Mouse (Mus musculus): ENCODE measurements around the gene Cyp2c23. TPM values are rescaled to one million over a fixed set of nuclear protein-coding genes. Genes with fewer than 3 reads are reported as not detected.

Cyp2c23 gene
- polyA plus RNA-seq, 1 experiment: 0.05 TPM

DNA sequence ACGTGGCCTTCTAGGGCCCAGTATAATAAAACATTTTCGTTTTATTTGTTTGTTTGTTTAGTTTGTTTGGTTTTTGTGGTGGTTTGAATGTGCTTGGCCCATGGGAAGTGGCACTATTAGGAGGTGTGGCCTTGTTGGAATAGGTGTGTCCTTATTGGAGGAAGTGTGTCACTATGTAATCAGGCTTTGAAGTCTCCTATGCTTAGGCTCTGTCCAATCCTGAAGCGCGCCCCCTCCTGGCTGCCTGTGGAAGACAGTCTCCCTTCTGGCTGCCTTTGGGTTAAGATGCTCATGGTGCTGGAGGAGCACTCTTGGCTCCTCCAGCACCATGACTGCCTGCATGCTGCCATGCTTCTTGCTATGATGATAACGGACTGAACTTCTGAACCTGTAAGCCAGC, 5.9 kb downstream of the Cyp2c23 start:
- peak; percentile 7 for DNase-seq (ENCODE audit: low read depth)

DNA sequence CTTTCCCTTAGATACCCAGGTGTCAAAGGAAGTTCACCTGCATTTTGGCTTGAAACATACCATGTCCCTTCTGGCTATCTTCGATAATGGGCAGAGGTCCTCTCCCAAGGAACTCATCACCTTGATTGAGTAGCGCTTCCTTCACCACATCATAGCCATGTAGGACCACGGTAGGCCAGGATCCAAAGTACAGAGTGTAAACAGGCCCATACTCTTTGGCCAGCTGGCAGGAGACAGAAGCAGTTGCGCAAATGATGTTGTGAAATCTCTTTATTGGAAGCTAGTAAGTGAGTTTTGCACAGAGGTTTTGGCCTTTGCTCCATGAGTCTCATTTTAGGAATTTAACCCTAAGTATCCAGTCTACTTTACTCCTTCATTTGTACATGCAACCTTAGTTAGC, 7.5 kb downstream of the Cyp2c23 start:
- TF ChIP-seq CTCF (IDR thresholded peaks at IDR 0.05; ENCODE audit: borderline replicate concordance, extremely low read depth, insufficient read depth, insufficient read length): no peak
- TF ChIP-seq POLR2A (IDR thresholded peaks at IDR 0.05; ENCODE audit: borderline replicate concordance, extremely low read depth, insufficient read depth, insufficient read length, poor library complexity, severe bottlenecking): no peak
- DNase-seq (ENCODE audit: low read depth): no peak

More for the DNA sequence above, 5.9 kb downstream of the Cyp2c23 start:
- TF ChIP-seq CTCF (IDR thresholded peaks at IDR 0.05; ENCODE audit: borderline replicate concordance, extremely low read depth, insufficient read depth, insufficient read length) (peak; percentile 14; the same call in 1 of the 2 replicates), POLR2A (IDR thresholded peaks at IDR 0.05; ENCODE audit: borderline replicate concordance, extremely low read depth, insufficient read depth, insufficient read length, poor library complexity, severe bottlenecking) (no peak)

DNA sequence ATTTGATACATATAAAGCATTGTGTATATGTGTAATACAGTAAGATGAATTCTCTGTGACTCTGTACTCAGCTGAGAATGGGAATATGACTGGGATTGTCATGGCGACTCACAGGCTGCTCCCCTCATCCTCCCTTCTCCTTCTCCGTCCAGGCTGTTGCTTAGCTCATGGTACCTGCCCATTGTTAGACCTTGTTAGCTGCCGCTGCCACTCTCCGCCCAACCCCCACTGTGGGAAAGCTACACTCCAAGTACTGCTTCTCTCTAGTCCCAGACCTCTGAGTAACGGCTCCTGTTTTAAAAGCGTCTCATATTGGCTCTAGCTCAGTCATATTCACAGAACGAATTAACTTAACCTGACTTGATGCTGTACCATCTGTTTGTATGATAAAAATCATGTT, 9.3 kb downstream of the Cyp2c23 start:
- DNase-seq (ENCODE audit: low read depth): no peak
- TF ChIP-seq POLR2A (IDR thresholded peaks at IDR 0.05; ENCODE audit: borderline replicate concordance, extremely low read depth, insufficient read depth, insufficient read length, poor library complexity, severe bottlenecking) (no peak), CTCF (IDR thresholded peaks at IDR 0.05; ENCODE audit: borderline replicate concordance, extremely low read depth, insufficient read depth, insufficient read length) (no peak)

DNA sequence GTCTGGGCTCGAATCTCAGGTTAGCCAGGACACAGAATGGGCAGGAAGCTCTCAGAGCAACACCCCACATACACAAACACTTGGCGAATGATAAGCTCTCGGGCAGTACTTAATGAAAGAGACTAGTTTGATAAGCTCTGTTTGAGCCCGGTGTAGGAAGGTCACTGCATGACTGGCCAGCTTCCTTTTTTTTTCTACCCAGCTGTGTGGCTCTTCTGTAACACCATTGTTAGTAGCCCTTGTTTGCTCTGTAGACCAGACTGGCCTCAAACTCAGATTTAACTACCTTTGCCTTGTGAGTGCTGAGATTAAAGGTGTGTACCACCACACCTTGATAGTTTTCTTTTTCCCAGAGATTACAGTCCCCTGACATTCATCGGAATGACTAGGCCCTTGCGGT, 15.1 kb downstream of the Cyp2c23 start:
- no peak for TF ChIP-seq CTCF (IDR thresholded peaks at IDR 0.05; ENCODE audit: borderline replicate concordance, extremely low read depth, insufficient read depth, insufficient read length)
- TF ChIP-seq POLR2A (IDR thresholded peaks at IDR 0.05; ENCODE audit: borderline replicate concordance, extremely low read depth, insufficient read depth, insufficient read length, poor library complexity, severe bottlenecking): no peak
- no peak for DNase-seq (ENCODE audit: low read depth)

DNA sequence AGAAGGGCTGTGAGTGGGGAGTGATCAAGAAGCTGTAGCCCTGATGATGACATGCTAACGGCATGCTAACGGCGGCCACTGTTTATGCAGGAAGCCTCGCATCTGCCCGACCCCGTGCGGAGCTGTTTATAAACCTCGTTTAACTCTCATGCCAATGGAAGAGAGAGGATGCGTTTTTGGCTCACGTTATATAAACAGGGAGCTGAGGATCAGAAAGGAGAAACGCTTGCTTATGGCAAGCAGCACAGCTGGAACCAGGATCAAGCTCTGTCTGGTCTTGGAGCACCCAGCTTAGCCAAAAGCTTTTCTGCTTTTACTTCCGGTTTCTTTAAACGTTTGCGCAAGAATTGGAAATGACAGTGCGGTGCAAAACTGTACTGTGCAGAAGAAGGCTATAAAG, 20.2 kb downstream of the Cyp2c23 start:
- TF ChIP-seq CTCF (IDR thresholded peaks at IDR 0.05; ENCODE audit: borderline replicate concordance, extremely low read depth, insufficient read depth, insufficient read length) (no peak), POLR2A (IDR thresholded peaks at IDR 0.05; ENCODE audit: borderline replicate concordance, extremely low read depth, insufficient read depth, insufficient read length, poor library complexity, severe bottlenecking) (no peak)

DNA sequence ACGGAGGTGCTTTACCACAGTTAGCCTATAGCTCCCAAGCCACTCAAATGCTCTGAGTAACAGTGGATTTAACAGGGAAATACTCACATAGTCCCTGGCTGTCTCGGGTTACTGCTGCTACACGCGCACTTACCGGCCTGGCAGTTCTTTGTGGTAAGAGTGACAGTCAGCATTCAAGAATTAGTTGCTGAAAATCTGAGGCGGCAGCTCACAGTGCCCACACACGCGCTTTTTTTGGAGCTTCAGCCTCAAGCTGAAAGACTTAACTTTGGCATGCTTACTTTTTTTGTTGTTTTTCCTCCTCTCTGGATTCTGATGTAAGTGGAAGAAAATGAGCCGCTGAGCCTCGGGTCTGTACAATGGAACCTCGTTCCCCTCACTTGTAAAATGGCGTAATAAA, 21.8 kb downstream of the Cyp2c23 start:
- TF ChIP-seq CTCF (IDR thresholded peaks at IDR 0.05; ENCODE audit: borderline replicate concordance, extremely low read depth, insufficient read depth, insufficient read length): no peak
- no peak for TF ChIP-seq POLR2A (IDR thresholded peaks at IDR 0.05; ENCODE audit: borderline replicate concordance, extremely low read depth, insufficient read depth, insufficient read length, poor library complexity, severe bottlenecking)
- DNase-seq (ENCODE audit: low read depth): peak; percentile 44

More for the DNA sequence above, 20.2 kb downstream of the Cyp2c23 start:
- peak; percentile 22 for DNase-seq (ENCODE audit: low read depth)

DNA sequence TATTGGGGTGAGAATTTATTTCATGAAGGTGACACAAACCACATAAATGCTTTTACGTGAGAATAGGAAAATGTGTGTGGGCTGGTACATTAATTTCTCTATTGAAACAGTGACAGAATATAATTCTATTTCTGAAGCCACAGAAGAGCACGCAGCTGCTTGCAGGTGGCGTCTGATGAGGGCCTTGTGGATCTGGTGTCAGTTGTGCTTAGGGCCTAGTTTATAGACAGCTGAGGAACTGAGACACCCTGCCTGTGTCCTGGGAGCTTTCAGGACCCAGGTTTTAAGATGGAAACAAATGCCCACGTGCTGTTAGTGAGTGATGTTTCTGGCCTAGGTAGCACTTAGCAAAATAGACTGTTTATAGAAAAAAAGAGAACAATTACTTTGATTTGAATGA, 24.0 kb downstream of the Cyp2c23 start:
- TF ChIP-seq CTCF (IDR thresholded peaks at IDR 0.05; ENCODE audit: borderline replicate concordance, extremely low read depth, insufficient read depth, insufficient read length) (no peak), POLR2A (IDR thresholded peaks at IDR 0.05; ENCODE audit: borderline replicate concordance, extremely low read depth, insufficient read depth, insufficient read length, poor library complexity, severe bottlenecking) (no peak)
- DNase-seq (ENCODE audit: low read depth): no peak

DNA sequence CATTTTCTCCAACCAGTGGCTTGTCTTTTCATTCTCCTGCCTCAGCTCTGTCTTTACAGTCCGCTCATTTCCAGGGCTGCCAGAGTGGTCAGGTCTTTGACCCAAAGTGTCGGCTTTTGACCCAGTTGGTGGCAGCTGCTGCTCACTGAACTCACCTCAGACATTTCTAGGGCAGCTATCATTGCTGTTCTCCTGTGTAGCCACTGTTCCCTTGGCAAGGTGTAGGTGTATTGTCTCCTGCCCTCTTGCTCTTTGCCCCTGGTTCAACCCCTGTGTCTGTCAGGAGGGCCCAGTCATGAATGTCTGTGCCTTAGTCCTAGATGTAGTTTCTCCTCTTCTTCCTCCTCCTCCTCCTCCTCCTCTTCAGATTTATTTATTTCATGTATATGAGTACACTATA, 24.7 kb downstream of the Cyp2c23 start:
- no peak for DNase-seq (ENCODE audit: low read depth)
- no peak for TF ChIP-seq POLR2A (IDR thresholded peaks at IDR 0.05; ENCODE audit: borderline replicate concordance, extremely low read depth, insufficient read depth, insufficient read length, poor library complexity, severe bottlenecking)
- TF ChIP-seq CTCF (IDR thresholded peaks at IDR 0.05; ENCODE audit: borderline replicate concordance, extremely low read depth, insufficient read depth, insufficient read length): no peak

DNA sequence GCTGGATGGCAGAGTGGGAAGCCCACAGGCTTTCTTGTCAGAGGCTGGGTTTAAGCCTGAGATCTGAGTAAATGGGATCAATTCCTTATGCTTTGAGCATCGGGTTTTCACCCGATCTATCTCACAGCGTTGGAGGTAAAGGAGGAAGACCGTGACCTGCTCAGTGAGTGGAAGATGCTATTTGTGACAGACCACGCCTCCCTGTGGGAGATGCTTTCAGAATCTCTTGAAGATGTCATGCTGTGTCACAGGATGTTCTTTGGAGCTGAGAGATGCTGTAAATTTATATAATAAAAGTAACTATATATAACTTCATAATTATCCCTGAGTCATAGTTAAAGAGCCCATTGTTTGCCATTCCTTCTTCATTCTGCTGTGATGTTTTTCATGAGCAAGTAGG, 28.3 kb downstream of the Cyp2c23 start:
- TF ChIP-seq POLR2A (IDR thresholded peaks at IDR 0.05; ENCODE audit: borderline replicate concordance, extremely low read depth, insufficient read depth, insufficient read length, poor library complexity, severe bottlenecking) (no peak), CTCF (IDR thresholded peaks at IDR 0.05; ENCODE audit: borderline replicate concordance, extremely low read depth, insufficient read depth, insufficient read length) (no peak)
- DNase-seq (ENCODE audit: low read depth): no peak

DNA sequence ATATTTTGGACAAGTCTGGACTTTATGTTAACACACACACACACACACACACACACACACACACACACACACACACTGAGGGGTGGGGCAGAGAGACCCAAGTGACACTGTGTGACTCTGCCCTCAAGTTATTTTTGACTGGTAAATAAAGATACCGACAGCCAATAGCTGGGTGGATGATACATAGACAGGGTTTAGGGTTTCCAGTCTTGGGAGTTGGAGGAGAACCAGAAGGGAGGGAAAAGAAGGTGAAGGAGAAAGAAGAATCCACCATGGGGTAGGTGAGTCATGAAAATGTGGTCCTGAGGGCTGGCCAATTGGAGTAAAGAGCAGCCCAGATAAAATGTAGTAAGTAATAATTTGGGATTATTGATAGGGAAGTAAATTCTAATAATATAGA, 28.9 kb downstream of the Cyp2c23 start:
- no peak for DNase-seq (ENCODE audit: low read depth)

DNA sequence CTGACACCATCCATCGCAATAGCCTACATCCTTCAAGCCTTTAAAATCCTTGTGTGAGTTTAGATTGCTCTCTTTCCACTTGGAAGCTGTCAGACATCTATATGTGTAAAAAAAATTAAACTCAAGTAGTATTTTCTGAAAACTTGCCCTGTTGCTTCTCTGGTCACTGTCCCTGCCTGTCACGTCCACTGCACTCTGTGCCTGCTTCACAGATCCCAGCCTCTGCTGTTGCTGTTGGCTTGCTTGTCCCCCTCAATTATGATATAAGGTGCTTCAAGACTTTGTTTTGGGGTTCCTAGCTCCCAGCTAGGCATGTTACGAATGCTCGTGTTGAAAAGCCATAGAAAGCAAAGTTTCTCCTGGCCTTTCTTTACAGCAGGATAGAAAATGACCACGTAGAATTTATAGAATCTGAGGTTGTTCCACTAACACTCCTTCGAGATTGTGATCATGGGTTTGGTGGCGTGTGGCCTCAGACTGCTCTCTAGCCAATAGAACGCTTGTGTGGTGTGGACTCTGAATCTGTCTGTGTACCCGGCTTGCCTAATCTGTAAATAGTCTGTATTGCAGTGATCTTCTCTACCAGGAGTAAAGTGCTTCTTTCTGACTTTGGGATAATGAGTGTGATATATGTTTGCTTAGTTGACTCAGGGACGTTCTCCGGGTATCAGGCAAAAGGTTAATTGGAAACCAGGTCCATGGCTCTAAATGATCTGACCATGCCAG, 30.0 kb downstream of the Cyp2c23 start:
- TF ChIP-seq POLR2A (IDR thresholded peaks at IDR 0.05; ENCODE audit: borderline replicate concordance, extremely low read depth, insufficient read depth, insufficient read length, poor library complexity, severe bottlenecking) (no peak), CTCF (IDR thresholded peaks at IDR 0.05; ENCODE audit: borderline replicate concordance, extremely low read depth, insufficient read depth, insufficient read length) (no peak)
- DNase-seq (ENCODE audit: low read depth): no peak

More for the DNA sequence above, 28.9 kb downstream of the Cyp2c23 start:
- TF ChIP-seq CTCF (IDR thresholded peaks at IDR 0.05; ENCODE audit: borderline replicate concordance, extremely low read depth, insufficient read depth, insufficient read length) (no peak), POLR2A (IDR thresholded peaks at IDR 0.05; ENCODE audit: borderline replicate concordance, extremely low read depth, insufficient read depth, insufficient read length, poor library complexity, severe bottlenecking) (no peak)

DNA sequence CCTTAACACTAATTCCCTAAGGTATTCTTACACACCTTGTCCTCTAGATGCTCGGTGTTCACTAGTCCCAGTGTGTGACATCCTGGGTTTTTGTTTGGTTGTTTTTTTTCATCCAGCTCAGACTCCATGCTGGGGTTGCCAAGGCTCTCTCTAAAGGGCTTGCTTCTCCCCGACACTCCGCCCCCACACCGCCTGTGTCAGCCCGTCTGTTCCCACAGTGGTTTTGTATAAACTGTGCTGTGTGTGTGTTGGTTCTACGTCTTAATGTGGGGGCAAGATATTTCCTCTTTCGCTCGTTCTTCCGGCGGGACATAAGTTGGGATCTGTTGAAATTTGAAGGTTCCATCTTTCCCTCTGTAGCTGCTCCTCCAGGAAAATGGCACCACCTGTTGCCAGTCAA, 30.9 kb downstream of the Cyp2c23 start:
- TF ChIP-seq POLR2A (IDR thresholded peaks at IDR 0.05; ENCODE audit: borderline replicate concordance, extremely low read depth, insufficient read depth, insufficient read length, poor library complexity, severe bottlenecking) (no peak), CTCF (IDR thresholded peaks at IDR 0.05; ENCODE audit: borderline replicate concordance, extremely low read depth, insufficient read depth, insufficient read length) (no peak)
- DNase-seq (ENCODE audit: low read depth): no peak
